Mouse (Mus musculus): ENCODE results near the gene Kdf1.
"Not testable (repeated sequence)": the region's sequence is repeated elsewhere in the genome, so short reads cannot be mapped to it uniquely, and the experiment has no call there.

Kdf1 gene

GRCm38 (mm10) chr4:133504300-133504699 is 14.5 kb upstream of the Kdf1 start:
- no peak for TF ChIP-seq POU5F1 (IDR thresholded peaks at IDR 0.05; ENCODE audit: borderline replicate concordance, low read length)
- Histone ChIP-seq H3K27me3 (ENCODE audit: insufficient read depth, low read length) (peaks cover 40% of the 10 kb centered on the region), H3K4me1 (replicated peaks; ENCODE audit: low read depth, low read length) (peaks cover 40% of the 10 kb centered on the region), H3K9me3 (ENCODE audit: low read length) (no peaks in the 10 kb centered on the region), H3K4me3 (replicated peaks; ENCODE audit: low read length) (no peak overlapping the region), H3K36me3 (ENCODE audit: insufficient read depth, low read length) (no peaks in the 10 kb centered on the region)

GRCm38 (mm10) chr4:133504755-133505485 is 13.8 kb upstream of the Kdf1 start:
- H3K4me3 ChIP-seq (replicated peaks; ENCODE audit: low read length) = no peak overlapping the region
- H3K36me3 ChIP-seq (ENCODE audit: insufficient read depth, low read length) = no peaks in the 10 kb centered on the region
- TF ChIP-seq NANOG (IDR thresholded peaks at IDR 0.05; ENCODE audit: borderline replicate concordance, low read length) (no peak), POU5F1 (IDR thresholded peaks at IDR 0.05; ENCODE audit: borderline replicate concordance, low read length) (no peak), CTCF (conservative IDR thresholded peaks at IDR 0.05; ENCODE audit: low read length) (no peak)

GRCm38 (mm10) chr4:133506573-133506972 is 12.2 kb upstream of the Kdf1 start:
- H3K27me3 ChIP-seq (ENCODE audit: insufficient read depth, low read length) = peaks cover 24% of the 10 kb centered on the region
- no peaks in the 10 kb centered on the region for H3K36me3 ChIP-seq (ENCODE audit: insufficient read depth, low read length)
- TF ChIP-seq POU5F1 (IDR thresholded peaks at IDR 0.05; ENCODE audit: borderline replicate concordance, low read length) = no peak
- TF ChIP-seq CTCF (conservative IDR thresholded peaks at IDR 0.05; ENCODE audit: low read length) = no peak
- TF ChIP-seq NANOG (IDR thresholded peaks at IDR 0.05; ENCODE audit: borderline replicate concordance, low read length) = no peak
- no peak overlapping the region for H3K4me3 ChIP-seq (replicated peaks; ENCODE audit: low read length)
- H3K9me3 ChIP-seq (ENCODE audit: low read length) = no peaks in the 10 kb centered on the region
- H3K4me1 ChIP-seq (replicated peaks; ENCODE audit: low read depth, low read length) = peaks cover 46% of the 10 kb centered on the region

More at GRCm38 (mm10) chr4:133504755-133505485, 13.8 kb upstream of the Kdf1 start:
- Histone ChIP-seq H3K27me3 (ENCODE audit: insufficient read depth, low read length) (peaks cover 34% of the 10 kb centered on the region), H3K4me1 (replicated peaks; ENCODE audit: low read depth, low read length) (peaks cover 36% of the 10 kb centered on the region), H3K9me3 (ENCODE audit: low read length) (no peaks in the 10 kb centered on the region)

- H3K9me3 ChIP-seq (ENCODE audit: low read length) = no peaks in the 10 kb centered on the region
- H3K27me3 ChIP-seq (ENCODE audit: insufficient read depth, low read length) = peaks cover 16% of the 10 kb centered on the region
- H3K4me1 ChIP-seq (replicated peaks; ENCODE audit: low read depth, low read length) = peaks cover 43% of the 10 kb centered on the region
- TF ChIP-seq POU5F1 (IDR thresholded peaks at IDR 0.05; ENCODE audit: borderline replicate concordance, low read length) = no peak
- no peak for TF ChIP-seq NANOG (IDR thresholded peaks at IDR 0.05; ENCODE audit: borderline replicate concordance, low read length)
- no peak for TF ChIP-seq CTCF (conservative IDR thresholded peaks at IDR 0.05; ENCODE audit: low read length)
- H3K4me3 ChIP-seq (replicated peaks; ENCODE audit: low read length) = no peak overlapping the region
- H3K36me3 ChIP-seq (ENCODE audit: insufficient read depth, low read length) = no peaks in the 10 kb centered on the region
Measured at GRCm38 (mm10) chr4:133508990-133509389, 9.8 kb upstream of the Kdf1 start.

GRCm38 (mm10) chr4:133511050-133511449 is 7.7 kb upstream of the Kdf1 start:
- H3K4me1 ChIP-seq (replicated peaks; ENCODE audit: low read depth, low read length) = peaks cover 41% of the 10 kb centered on the region
- peaks cover 4% of the 10 kb centered on the region for H3K27me3 ChIP-seq (ENCODE audit: insufficient read depth, low read length)
- H3K36me3 ChIP-seq (ENCODE audit: insufficient read depth, low read length) = no peaks in the 10 kb centered on the region
- TF ChIP-seq POU5F1 (IDR thresholded peaks at IDR 0.05; ENCODE audit: borderline replicate concordance, low read length) (no peak), CTCF (conservative IDR thresholded peaks at IDR 0.05; ENCODE audit: low read length) (no peak), NANOG (IDR thresholded peaks at IDR 0.05; ENCODE audit: borderline replicate concordance, low read length) (no peak)
- peak overlapping the region; percentile 51 for H3K4me3 ChIP-seq (replicated peaks; ENCODE audit: low read length)
- H3K9me3 ChIP-seq (ENCODE audit: low read length) = no peaks in the 10 kb centered on the region

GRCm38 (mm10) chr4:133512511-133512910 is 6.3 kb upstream of the Kdf1 start:
- H3K9me3 ChIP-seq (ENCODE audit: low read length); H3K4me3 ChIP-seq (replicated peaks; ENCODE audit: low read length); H3K27me3 ChIP-seq (ENCODE audit: insufficient read depth, low read length); H3K36me3 ChIP-seq (ENCODE audit: insufficient read depth, low read length): not testable (repeated sequence)
- H3K4me1 ChIP-seq (replicated peaks; ENCODE audit: low read depth, low read length) = peaks cover 36% of the 10 kb centered on the region

- Histone ChIP-seq H3K4me1 (replicated peaks; ENCODE audit: low read depth, low read length) (peaks cover 34% of the 10 kb centered on the region), H3K36me3 (ENCODE audit: insufficient read depth, low read length) (no peaks in the 10 kb centered on the region), H3K9me3 (ENCODE audit: low read length) (no peaks in the 10 kb centered on the region), H3K27me3 (ENCODE audit: insufficient read depth, low read length) (no peaks in the 10 kb centered on the region), H3K4me3 (replicated peaks; ENCODE audit: low read length) (no peak overlapping the region)
- TF ChIP-seq CTCF (conservative IDR thresholded peaks at IDR 0.05; ENCODE audit: low read length) = peak; percentile 96
- no peak for TF ChIP-seq POU5F1 (IDR thresholded peaks at IDR 0.05; ENCODE audit: borderline replicate concordance, low read length)
Measured at GRCm38 (mm10) chr4:133512972-133513371, 5.8 kb upstream of the Kdf1 start.

GRCm38 (mm10) chr4:133519369-133519665 is 554 bp downstream of the Kdf1 start:
- H3K4me1 ChIP-seq (replicated peaks; ENCODE audit: low read depth, low read length) = peaks cover 6% of the 10 kb centered on the region; the same call in 1 of the 2 replicates
- H3K36me3 ChIP-seq (ENCODE audit: insufficient read depth, low read length) = no peaks in the 10 kb centered on the region
- peaks cover 28% of the 10 kb centered on the region for H3K27me3 ChIP-seq (ENCODE audit: insufficient read depth, low read length)
- TF ChIP-seq NANOG (IDR thresholded peaks at IDR 0.05; ENCODE audit: borderline replicate concordance, low read length) (no peak), CTCF (conservative IDR thresholded peaks at IDR 0.05; ENCODE audit: low read length) (no peak), POU5F1 (IDR thresholded peaks at IDR 0.05; ENCODE audit: borderline replicate concordance, low read length) (no peak)
- peak overlapping the region; percentile 83 for H3K4me3 ChIP-seq (replicated peaks; ENCODE audit: low read length)
- H3K9me3 ChIP-seq (ENCODE audit: low read length) = no peaks in the 10 kb centered on the region

- no peak for TF ChIP-seq POU5F1 (IDR thresholded peaks at IDR 0.05; ENCODE audit: borderline replicate concordance, low read length)
- no peak for TF ChIP-seq NANOG (IDR thresholded peaks at IDR 0.05; ENCODE audit: borderline replicate concordance, low read length)
- no peak for TF ChIP-seq CTCF (conservative IDR thresholded peaks at IDR 0.05; ENCODE audit: low read length)
- Histone ChIP-seq H3K4me3 (replicated peaks; ENCODE audit: low read length) (no peak overlapping the region), H3K9me3 (ENCODE audit: low read length) (no peaks in the 10 kb centered on the region), H3K36me3 (ENCODE audit: insufficient read depth, low read length) (no peaks in the 10 kb centered on the region), H3K27me3 (ENCODE audit: insufficient read depth, low read length) (peaks cover 28% of the 10 kb centered on the region), H3K4me1 (replicated peaks; ENCODE audit: low read depth, low read length) (peaks cover 6% of the 10 kb centered on the region; the same call in 1 of the 2 replicates)
Measured at GRCm38 (mm10) chr4:133521502-133521901, 2.7 kb downstream of the Kdf1 start.
